Mouse (Mus musculus): Measurements from ENCODE around the gene Kbtbd4. TPM values are rescaled to one million over a fixed set of nuclear protein-coding genes. Genes with fewer than 3 reads are reported as not detected.

Gene Kbtbd4
- total RNA-seq, 1 experiment from 2014 or later: 16.5 TPM

GRCm38 (mm10) chr2:90940233-90941229, 36.0 kb downstream of the Kbtbd4 start, which contains the start of gene Celf1:
Celf1 (plus strand) TSS chr2:90940382.
- peak; percentile 79 for ATAC-seq (ENCODE audit: extremely low read depth, insufficient number of reproducible peaks, low FRiP score, poor library complexity, severe bottlenecking)

- ATAC-seq (ENCODE audit: extremely low read depth, insufficient number of reproducible peaks, low FRiP score, poor library complexity, severe bottlenecking): no peak
Measured at GRCm38 (mm10) chr2:90941744-90942143, 37.2 kb downstream of the Kbtbd4 start.

GRCm38 (mm10) chr2:90950149-90950548, 45.6 kb downstream of the Kbtbd4 start:
- ATAC-seq (ENCODE audit: extremely low read depth, insufficient number of reproducible peaks, low FRiP score, poor library complexity, severe bottlenecking): no peak

- 0 out of 2 replicates have a peak, but pooled peaks have one; percentile 6 for ATAC-seq (ENCODE audit: extremely low read depth, insufficient number of reproducible peaks, low FRiP score, poor library complexity, severe bottlenecking)
Measured at GRCm38 (mm10) chr2:90950582-90951194, 46.1 kb downstream of the Kbtbd4 start.

- no peak for ATAC-seq (ENCODE audit: extremely low read depth, insufficient number of reproducible peaks, low FRiP score, poor library complexity, severe bottlenecking)
Measured at GRCm38 (mm10) chr2:90953461-90953860, 48.9 kb downstream of the Kbtbd4 start.

- no peak for ATAC-seq (ENCODE audit: extremely low read depth, insufficient number of reproducible peaks, low FRiP score, poor library complexity, severe bottlenecking)
Measured at GRCm38 (mm10) chr2:90956053-90956452, 51.5 kb downstream of the Kbtbd4 start.

GRCm38 (mm10) chr2:90958856-90959255, 54.3 kb downstream of the Kbtbd4 start:
- ATAC-seq (ENCODE audit: extremely low read depth, insufficient number of reproducible peaks, low FRiP score, poor library complexity, severe bottlenecking): no peak

- ATAC-seq (ENCODE audit: extremely low read depth, insufficient number of reproducible peaks, low FRiP score, poor library complexity, severe bottlenecking): no peak
Measured at GRCm38 (mm10) chr2:90960012-90960411, 55.5 kb downstream of the Kbtbd4 start.

Other genes starting within 250 kb of the Kbtbd4 start
- gene Nup160, start 227.5 kb upstream of the Kbtbd4 start, total RNA-seq (2017): 31.3 and 49.2 TPM in 2 replicates
- 309 and 373 TPM in 2 replicates for gene Fnbp4, start 159.4 kb upstream of the Kbtbd4 start, total RNA-seq (2017)
- not detected in 2 replicates for gene Agbl2, start 122.0 kb upstream of the Kbtbd4 start, total RNA-seq (2017)
- gene Mtch2, start 57.6 kb upstream of the Kbtbd4 start, total RNA-seq (2017): 91.6 and 92.8 TPM in 2 replicates
- gene C1qtnf4, start 18.9 kb upstream of the Kbtbd4 start, total RNA-seq (2017): not detected in 2 replicates
- gene Ndufs3, start 87 bp downstream of the Kbtbd4 start, total RNA-seq (2017): 66.7 and 76.9 TPM in 2 replicates
- 41.1 and 53.0 TPM in 2 replicates for gene Celf1, start 35.6 kb downstream of the Kbtbd4 start, total RNA-seq (2017)
- 0.47 TPM in 1 of 2 replicates, not detected in the other for gene Rapsn, start 130.9 kb downstream of the Kbtbd4 start, total RNA-seq (2017)
- gene Psmc3, start 149.3 kb downstream of the Kbtbd4 start, total RNA-seq (2017): 132 and 144 TPM in 2 replicates
- gene Slc39a13, start 165.7 kb downstream of the Kbtbd4 start, total RNA-seq (2017): 17.0 and 20.4 TPM in 2 replicates
- 388 and 389 TPM in 2 replicates for gene Spi1, start 177.7 kb downstream of the Kbtbd4 start, total RNA-seq (2017)
- gene Mybpc3, start 213.4 kb downstream of the Kbtbd4 start, total RNA-seq (2017): 1.3 and 2.1 TPM in 2 replicates